Mouse (Mus musculus) skeletal muscle tissue, adult 2 months (tissue): ENCODE data around the gene Dennd2a.
"Not testable (repeated sequence)": the region's sequence is repeated elsewhere in the genome, so short reads cannot be mapped to it uniquely, and the experiment has no call there.

Source experiments
- DNase-seq: peaks from one replicate; pipeline ENCODE4 v3.0.0-alpha.2; 2012; ENCODE audit warnings: low read depth, low spot score

The Dennd2a gene

DNA sequence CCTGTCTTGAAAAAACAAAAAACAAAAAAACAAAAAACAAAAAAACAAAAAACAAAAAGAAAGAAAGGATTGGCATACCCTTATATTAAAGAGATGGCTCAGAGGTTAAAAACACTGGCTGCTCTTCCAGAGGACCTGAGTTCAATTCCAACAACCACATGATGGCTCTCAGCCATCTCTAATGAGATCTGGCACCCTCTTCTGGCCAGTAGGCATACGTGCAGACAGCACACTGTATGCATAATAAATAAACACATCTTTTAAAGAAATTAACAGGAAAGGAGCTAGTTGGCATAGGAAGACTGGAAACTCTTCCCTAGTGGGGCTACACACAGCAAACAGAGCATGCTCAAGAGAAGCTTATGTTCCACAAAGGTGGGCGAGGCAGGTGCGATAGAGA is 106.6 kb downstream of the Dennd2a start:
- no peak for DNase-seq

DNA sequence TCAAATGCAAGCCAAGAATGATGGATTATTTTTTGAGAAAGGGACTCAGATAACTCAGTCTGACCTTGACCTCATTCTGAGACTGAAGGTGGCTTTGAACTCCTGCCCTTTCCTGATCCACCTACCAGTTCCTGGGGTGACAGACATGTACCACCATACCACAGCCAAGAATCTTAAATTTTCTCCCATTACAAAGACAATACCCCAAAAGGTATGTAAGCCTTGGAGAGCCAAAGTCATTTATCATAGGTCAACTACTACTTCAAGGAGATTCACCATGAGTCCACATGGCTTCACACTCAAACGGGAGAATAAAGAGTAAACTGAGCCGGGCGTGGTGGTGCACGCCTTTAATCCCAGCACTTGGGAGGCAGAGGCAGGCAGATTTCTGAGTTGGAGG is 107.1 kb downstream of the Dennd2a start:
- no peak for DNase-seq

DNA sequence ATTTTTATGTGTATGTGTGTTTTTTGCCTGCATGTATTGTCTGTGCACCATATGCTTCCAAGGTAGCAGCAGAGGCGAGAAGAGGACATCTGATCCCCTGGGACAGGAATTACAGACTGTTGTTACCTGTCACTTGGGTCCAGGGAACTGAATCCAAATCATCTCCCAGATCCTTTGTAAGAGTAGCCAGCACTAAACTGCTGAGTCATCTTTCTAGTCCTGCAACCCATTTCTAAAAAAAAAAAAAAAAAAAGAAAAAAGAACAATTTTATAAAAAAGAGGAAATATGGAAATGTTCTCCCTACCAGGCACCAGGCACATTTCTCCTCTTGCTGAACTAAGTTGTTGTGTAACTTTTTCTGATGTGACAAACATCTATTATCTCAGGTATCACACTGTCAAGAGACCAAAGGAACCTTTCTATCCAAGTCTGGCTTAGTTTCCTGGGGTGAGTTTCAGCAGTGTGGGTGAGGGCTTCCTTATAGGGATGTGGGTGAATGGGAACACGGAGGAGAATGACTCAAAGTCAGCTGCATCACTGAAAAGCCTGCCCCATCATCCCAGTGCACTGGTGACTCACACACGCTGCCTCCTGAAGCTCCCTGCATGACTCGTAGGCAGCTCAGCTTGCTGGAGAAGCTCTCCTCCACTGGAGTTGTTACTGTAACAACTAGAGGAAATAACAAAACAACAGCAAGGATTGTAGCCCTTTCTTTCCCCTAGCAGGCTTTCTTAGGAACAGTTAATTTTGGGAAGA is 110.1 kb downstream of the Dennd2a start:
- DNase-seq = no peak

DNA sequence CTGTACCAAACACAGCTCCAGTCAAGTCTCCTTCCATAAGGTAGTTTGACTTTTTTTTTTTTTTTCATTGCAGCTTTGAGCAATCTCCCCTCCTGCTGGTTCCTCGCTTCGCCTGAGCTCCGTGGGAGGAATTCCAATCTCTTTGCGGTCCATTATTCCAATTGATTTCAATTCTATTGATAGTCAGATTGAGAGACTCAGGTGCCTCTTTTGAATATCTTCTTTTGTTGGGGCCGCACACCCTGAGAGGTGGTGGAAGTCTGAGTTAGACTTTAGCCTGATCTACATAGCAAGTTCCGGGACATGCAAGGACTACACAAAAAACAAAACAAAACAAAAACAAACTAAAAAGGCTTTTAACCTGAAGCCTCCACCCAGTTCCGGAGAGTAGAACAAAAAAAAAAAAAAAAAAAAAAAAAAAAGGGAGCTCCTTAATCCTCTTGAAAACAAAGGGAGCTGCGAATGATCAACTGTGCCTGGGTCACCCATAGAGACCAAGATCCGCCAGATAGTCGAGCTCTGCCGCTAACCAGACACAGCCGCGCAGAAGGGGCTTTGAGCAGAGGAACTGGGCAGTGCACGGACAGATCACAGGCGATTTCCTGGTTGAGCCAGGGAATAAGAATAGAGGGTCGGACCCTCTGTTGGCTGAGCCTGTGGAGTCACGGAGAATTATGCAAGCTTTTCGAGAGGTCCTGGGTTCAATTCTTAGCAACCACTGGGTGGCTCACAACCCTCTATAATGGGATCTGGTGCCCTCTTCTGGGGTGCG is 111.7 kb downstream of the Dennd2a start:
- no peak for DNase-seq

DNA sequence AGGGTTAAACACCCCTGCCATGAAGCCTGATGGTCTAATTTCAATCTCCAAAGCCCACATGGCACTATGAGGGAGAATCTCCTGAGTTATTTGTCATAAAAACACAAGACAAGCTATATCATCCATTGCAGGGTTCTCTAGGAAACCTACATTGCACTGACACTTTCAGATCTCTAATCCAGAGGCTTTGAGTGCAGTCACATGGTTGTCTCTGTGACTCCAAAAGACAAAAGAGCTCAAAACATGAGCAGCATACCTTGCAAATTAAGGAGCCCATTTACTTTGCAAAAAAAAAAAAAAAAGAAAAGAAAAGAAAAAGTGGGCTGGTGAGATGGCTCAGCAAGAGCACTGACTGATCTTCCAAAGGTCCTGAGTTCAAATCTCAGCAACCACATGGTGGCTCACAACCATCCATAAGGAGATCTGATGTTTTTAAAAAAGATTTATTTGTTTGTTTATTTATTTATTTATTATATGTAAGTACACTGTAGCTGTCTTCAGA is 114.8 kb downstream of the Dennd2a start:
- no peak for DNase-seq

DNA sequence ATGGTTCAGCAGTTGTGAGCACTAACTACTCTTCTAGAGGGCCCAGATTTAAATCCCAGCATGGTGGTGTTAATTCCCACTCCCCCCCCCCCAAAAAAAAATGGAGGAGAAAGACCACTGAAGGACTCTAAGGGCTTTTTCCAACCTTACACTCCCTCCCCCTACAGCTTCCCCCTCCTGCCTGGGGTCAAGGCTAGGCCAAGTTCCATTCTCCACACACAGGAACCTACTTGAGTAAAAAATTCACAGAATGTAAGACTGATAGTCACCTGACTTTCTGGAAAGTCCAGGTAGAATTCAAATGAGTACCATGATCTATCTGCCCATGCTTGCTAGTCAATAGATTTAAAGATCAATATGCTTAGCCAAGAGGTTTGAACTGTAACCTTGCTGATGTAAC is 117.5 kb downstream of the Dennd2a start:
- DNase-seq = no peak

DNA sequence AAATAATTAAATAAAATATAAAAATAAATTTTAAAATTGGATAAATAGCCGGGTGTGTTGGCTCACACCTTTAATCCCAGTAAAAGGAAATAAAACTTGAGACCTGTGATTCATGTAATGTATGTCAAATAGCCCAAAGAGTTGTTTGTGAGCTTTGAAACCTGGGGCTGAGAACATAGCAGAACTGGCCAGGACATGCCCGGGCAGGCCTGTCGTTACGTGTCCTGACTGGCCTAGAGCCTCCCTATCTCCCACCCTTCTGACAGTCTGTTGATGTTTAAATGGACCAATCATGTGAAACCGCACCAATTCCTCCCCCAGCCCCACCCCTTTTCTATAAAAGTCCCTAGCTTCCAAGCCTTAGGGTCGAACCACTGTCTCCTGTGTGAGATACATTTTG is 120.1 kb downstream of the Dennd2a start:
- DNase-seq = not testable (repeated sequence)

DNA sequence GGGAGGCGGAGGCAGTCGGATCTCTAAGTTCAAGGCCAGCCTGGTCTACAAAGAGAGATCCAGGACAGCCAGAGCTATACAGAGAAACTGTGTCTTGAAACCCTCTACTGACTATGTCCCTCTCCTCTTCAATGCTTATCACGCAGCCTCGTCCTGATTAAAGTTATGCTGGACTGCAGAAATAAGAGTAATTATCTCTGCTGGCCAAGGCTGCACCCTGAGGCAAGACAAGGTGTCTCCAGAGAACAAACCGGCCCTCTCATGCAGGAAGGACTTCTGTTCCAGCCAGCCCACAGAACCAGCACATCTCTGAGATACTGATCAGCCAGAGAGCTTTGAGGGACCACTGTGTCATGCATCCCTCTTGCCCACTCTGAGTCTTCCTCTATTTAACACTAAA is 121.8 kb downstream of the Dennd2a start:
- DNase-seq = no peak

DNA sequence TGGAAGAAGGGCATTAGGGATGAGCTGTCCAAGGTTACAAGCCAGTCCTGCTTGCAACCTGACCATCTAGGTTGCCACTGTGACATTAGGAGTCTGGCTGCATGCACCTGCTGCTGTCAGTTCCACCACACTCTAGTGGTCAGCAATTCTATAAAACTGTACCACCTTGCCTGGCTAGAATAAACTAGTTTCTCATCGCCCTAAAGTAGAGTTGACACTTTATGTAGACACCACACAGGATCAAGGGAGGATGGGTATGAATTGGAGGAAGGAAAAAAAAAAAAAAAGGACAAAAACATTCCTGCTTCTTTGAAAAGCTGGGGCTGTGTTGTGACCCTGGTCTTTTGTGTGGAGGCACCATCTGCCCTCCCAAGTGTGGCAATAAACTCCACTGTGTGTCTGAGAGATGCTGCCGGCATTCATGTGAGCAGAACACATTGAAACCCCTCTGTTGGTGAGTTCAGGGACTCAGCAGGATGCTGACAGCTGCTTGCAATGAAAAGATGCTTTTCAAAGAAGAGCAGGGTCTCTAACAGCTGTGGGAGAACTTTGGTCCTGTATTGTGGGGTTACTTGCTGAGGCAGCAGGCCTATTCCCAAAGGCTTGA is 122.7 kb downstream of the Dennd2a start:
- no peak for DNase-seq

DNA sequence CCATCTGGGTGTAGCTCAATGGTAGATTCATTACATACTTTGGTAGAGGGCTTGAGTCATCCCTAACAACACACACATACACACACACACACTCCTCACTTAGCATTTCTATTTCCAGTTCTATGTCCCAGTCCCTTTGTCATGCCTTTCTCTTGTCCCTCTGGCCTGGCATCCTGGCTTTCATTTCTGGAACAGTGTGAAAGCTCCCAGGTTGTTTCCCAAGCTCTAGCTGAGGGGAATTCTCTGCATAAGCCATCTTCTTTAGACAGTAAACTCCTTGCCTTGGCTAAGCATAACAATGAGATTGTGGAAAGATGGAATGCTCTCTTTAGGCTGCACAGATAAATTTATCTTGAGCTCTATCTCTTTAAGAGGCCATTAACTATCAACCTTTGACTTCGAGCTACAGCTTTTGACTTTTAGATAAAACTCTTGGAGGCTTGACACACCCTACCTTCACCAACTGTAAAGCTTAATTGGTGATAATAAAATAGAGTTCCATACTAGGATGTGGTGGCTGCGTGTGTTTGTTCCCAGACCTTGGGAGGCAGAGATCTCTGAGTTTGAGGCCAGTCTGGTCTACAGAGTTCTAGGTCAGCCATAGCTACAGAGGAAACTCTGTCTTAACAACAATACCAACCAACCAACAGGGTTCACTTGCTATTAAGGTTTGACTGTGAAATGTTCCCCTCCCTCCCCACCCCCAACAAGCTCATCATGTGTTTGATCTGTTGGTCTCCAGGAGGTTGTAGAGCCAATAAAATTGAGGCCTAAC is 123.4 kb downstream of the Dennd2a start:
- DNase-seq = no peak

DNA sequence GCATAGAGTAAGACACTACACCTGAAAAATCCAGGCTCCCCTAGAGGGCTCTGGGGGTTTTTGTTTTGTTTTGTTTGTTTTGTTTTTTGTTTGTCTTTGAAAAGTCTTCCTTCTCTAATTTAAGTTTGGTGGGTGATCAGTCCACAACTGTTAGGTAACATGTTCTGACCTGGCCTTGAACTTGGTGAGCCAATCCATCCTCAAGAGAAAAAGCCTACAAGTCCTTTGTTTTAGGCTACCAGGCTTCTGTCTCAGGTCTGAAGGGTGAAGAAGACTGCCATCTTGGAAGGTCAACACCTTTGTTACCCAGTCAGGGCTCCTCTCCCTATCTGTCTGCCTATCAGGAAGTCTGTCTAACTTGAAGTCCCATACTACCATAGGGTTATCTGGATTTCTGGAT is 124.0 kb downstream of the Dennd2a start:
- no peak for DNase-seq

DNA sequence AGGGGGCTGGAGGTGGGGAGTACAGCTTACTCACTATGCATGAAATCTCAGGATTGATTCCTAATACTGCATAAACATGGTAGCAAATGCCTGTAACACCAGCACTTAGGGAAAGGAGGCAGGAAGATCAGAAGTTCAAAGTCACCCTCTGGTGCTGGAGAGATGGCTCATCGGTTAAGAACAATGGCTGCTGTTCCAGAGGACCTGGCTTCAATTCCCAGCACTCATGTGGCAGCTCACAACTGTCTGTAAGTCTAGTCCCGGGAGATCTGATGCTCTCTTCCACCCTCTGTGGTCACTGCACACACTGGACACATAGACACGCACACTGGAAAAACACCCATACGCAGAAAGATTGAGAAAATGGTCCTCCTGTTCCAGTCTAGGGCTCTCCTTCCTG is 124.5 kb downstream of the Dennd2a start:
- no peak for DNase-seq

DNA sequence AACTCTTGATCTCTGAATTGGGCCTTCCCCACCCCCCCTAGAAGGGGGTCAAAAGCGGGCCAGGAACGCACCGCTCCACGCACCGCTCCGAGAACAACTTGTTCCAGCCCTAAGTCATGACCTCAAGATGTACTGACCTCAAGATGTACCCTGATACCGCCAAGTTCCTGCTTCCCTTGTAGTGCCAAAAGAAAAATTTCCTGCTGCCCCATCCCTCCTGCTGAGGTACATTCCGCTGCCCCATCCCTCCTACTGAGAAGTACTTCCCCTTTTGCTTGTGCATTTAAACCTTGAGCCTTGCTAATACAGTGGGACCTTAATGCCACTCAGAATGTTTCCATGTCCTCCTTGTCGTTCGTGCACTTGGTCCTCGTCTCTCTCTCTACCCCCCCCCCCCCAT is 126.9 kb downstream of the Dennd2a start:
- DNase-seq = no peak

DNA sequence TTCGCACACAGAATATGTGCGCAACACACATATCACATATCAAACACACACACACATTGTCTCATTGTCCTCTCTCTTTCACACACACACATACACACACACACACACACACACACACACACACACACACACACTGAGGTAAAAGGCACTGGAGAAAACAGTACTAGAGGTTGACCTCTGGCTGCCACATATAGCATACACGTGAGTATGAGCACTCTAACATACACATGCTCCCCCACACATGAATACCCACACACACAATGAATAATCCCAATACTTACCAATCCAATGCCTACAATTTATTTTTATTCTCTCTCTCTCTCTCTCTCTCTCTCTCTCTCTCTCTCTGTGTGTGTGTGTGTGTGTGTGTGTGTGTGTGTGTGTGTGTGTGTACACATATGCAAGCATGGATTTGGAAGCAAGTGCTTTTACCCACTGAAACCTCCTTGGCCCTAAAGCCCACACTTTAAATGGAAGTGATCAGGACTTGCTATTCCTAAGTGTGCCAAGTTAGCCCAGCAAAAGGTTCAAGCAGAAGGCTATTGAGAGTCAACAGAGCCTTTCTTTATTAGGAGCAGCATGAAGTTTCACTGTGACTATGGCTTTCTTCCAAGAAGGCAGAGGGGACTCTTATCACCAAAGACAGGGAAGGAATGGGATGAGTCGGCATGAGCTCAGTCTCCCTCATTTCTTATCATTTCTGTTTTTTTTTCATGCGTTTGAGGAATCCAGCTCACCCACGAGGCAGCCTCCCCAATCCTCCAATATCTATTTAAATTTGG is 128.5 kb downstream of the Dennd2a start:
- no peak for DNase-seq

DNA sequence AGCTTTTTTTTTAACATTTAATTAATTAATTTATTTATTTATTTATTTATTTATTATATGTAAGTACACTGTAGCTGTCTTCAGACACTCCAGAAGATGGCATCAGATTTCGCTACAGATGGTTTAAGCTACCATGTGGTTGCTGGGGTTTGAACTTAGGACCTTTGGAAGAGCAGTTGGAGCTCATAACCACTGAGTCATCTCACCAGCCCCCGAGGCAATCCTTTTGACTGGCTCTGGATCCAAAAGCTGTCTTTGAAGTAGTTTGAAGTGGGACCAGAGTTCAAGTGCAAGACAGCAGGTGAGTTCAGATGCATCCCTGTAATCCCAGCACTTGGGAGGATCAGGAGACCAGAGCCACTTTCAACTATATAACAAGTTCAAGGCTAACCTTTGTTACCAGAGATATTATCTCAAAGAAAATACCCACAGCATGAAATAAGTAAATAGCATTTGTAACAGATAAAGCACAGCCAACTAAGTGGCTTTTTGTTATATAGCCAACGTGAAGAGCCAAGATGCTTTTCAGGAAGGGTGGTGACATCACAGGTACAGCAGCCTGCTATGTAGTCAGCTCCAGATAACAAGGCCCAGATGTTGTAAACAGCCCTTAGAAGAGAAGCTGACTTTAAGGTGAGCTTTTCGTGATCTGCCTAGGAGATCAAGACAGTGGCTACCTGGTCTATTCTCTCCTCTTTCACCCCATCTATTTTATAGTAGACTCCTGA is 130.2 kb downstream of the Dennd2a start:
- DNase-seq = no peak

DNA sequence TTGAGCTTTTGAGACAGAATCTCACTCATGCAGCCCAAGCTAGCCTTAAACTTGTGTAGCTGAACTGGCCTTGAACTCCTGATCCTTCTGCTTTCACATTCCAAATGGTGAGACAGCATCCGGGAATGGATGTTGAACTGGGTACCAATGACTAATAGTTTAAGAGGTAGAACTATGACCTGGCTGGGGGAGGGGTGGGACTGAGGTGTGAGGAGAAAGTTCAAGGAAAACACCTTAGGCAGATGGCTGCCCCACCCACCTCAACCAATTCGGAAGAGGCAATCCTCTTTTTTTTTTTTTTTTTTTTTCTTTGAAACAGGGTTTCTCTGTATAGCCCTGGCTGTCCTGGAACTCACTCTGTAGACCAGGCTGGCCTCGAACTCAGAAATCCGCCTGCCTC is 130.9 kb downstream of the Dennd2a start:
- no peak for DNase-seq

DNA sequence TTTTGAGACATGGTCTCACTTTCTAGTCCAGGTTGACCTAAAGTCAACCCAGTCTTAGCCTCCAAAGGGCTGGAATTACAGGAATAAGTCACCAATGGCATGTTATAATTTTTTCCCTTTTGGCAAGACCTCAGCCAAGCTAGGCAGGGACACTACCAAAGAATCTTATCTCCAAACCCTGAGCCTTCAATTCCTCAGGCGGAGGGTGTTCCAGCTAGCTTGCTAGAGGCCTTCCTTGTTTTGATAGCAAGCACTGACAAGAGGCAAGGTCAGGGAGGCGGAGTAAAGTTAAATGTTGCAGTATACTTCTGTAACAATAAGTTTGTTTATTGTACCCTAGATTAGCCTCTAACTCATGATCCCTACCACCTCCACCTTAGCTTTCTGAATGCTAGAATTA is 132.5 kb downstream of the Dennd2a start:
- no peak for DNase-seq

DNA sequence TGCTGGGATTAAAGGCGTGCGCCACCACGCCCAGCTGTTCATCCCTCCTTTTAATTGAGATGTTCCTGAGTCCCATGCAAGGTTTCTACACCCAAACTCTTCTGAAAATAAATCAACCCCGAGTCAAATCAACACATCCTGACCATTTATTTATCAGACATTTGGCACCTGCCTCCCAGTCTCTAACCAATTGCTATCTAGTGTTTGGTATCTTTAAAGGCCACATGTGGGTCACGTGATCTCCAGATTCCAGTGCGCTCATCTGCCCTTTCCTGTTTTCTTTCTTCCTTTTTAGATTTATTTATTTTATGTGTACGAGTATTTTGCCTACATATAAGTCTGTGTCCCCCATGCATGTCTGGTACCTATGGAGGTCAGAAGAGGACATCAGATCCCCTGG is 134.0 kb downstream of the Dennd2a start:
- DNase-seq = no peak

DNA sequence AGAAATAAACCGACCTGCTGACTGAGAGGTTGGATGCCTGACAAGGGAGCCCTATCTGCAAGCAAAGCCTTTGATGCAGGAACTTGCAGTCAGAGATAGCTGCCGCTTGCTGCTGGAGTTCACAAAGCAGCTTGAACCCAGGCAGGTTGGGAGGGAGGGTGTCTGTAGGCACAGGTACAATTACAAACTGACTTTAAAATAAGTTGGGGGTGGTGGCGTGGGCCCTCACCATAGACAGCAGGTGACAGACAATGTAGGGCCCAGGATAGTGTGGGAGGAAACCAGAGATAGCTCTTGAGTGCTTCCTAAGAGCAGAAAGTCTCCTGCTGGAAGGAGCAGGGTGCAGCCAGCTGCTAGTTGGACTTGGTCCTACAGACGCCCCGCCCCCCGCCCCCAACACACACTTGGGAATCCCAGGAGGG is 134.5 kb downstream of the Dennd2a start:
- no peak for DNase-seq

DNA sequence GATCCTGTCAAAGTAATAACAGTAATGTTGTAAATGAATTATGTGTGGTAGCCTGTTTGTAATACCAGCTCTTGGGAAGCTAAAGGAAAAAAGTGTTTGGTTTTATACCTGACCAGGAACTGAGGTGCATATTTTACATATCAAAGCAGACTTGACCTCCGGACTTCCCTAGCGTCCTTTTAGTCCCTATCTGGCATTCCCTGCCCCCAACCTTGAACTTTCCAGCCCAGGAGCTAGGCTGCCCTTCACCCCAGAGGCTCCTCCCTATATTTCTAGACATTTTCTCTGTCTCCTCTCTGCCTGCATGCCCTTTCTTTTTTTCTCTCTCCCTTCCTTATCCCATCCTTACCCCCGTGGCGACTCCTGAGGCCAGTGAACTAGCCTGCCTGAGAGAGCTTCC is 136.8 kb downstream of the Dennd2a start:
- DNase-seq = no peak
